Comparison of ENCODE assay signal across 28 mouse cellular contexts in genomic region chr4:106524131-106524530, GRCm38 (mm10). TPM values are rescaled to one million over a fixed set of nuclear protein-coding genes. Genes with fewer than 3 reads are reported as not detected.
DNase-seq lines count a peak whose midpoint lies in the region; ATAC-seq and TF ChIP-seq lines count a peak whose summit lies in the region.
"Had no signal": no experiment of that assay in that cellular context is flagged by ENCODE, and none has a peak within 500 bp of the region (broad histone marks: within the 10 kb centered on the region; RNA-seq: fewer than 3 reads in every experiment).

No protein-coding gene starts in this region.

- TF ChIP-seq CTCF in MEL (IDR thresholded peaks at IDR 0.05 in 2 of 3, conservative IDR thresholded peaks at IDR 0.05 in 1 of 3; ENCODE audit: control insufficient read depth in 1 of 3, insufficient read depth in 1 of 3, low read depth in 2 of 3, low read length in 3 of 3, poor library complexity in 1 of 3, severe bottlenecking in 1 of 3): no peak
- TF ChIP-seq CTCF in kidney, adult 2 months (conservative IDR thresholded peaks at IDR 0.05; ENCODE audit: insufficient read depth, insufficient read length, low read depth, low read length): no peak

- H3K4me2 ChIP-seq in hindbrain, embryonic 12.5 days (replicated peaks): no peak overlapping the region
- H3K4me2 ChIP-seq: embryonic facial prominence, embryonic 12.5 days; forebrain, embryonic 12.5 days had no signal

- no peaks in the 10 kb centered on the region for H3K79me2 ChIP-seq in MEL (ENCODE audit: control insufficient read depth, insufficient read depth, low read length, poor library complexity)

- H3K9me3 ChIP-seq in MEL (replicated peaks; ENCODE audit: insufficient read depth, low read length): no peaks in the 10 kb centered on the region
- H3K9me3 ChIP-seq in hindbrain, embryonic 12.5 days (replicated peaks): no peaks in the 10 kb centered on the region
- H3K9me3 ChIP-seq in limb, embryonic 10.5 days (replicated peaks): no peaks in the 10 kb centered on the region
- H3K9me3 ChIP-seq: embryonic facial prominence, embryonic 10.5 days; embryonic facial prominence, embryonic 12.5 days; forebrain, embryonic 12.5 days; G1E had no signal

- DNase-seq in A20 (ENCODE audit: low read depth, low spot score) (peak; percentile 69), MEL (ENCODE audit: low read depth, low spot score) (peak; percentile 38)
- no peak for DNase-seq in frontal cortex, postnatal 36 days (ENCODE audit: low spot score in 2 of 2)
- DNase-seq in kidney, adult 2 months: no peak
- no peak for DNase-seq in limb, embryonic 10.5 days (ENCODE audit: low spot score)
- DNase-seq: adrenal gland, adult 8-10 months; adrenal gland, postnatal 14 days; adrenal gland, postnatal 36 days; cerebellum, adult 11-12 months; cerebellum, adult 2 months; cerebellum, adult 9-10 months; cerebellum, postnatal 10 days; cerebellum, postnatal 36 days had no signal

- no peak overlapping the region for H3K27ac ChIP-seq in MEL (ENCODE audit: control insufficient read depth, low read depth, low read length)
- no peak overlapping the region for H3K27ac ChIP-seq in kidney, adult 2 months (ENCODE audit: insufficient read depth, low read depth, low read length)
- H3K27ac ChIP-seq in hindbrain, embryonic 12.5 days: no peak overlapping the region
- no peak overlapping the region for H3K27ac ChIP-seq in limb, embryonic 10.5 days
- H3K27ac ChIP-seq: embryonic facial prominence, embryonic 10.5 days; embryonic facial prominence, embryonic 12.5 days; forebrain, embryonic 12.5 days had no signal

- H3K27me3 ChIP-seq in MEL (ENCODE audit: control insufficient read depth in 1 of 2, insufficient read depth in 2 of 2, low read length in 2 of 2): no peaks in the 10 kb centered on the region
- H3K27me3 ChIP-seq in kidney, adult 2 months (replicated peaks; ENCODE audit: control insufficient read depth, insufficient read depth, low read length): no peaks in the 10 kb centered on the region
- no peaks in the 10 kb centered on the region for H3K27me3 ChIP-seq in hindbrain, embryonic 12.5 days
- no peaks in the 10 kb centered on the region for H3K27me3 ChIP-seq in limb, embryonic 10.5 days (ENCODE audit: low read depth, poor library complexity, severe bottlenecking)
- H3K27me3 ChIP-seq: CH12.LX; embryonic facial prominence, embryonic 12.5 days; forebrain, embryonic 12.5 days; Patski had no signal

- no peak overlapping the region for H3K9ac ChIP-seq in MEL (ENCODE audit: control insufficient read depth, low read depth, low read length, poor library complexity, severe bottlenecking)
- no peak overlapping the region for H3K9ac ChIP-seq in hindbrain, embryonic 12.5 days
- H3K9ac ChIP-seq: embryonic facial prominence, embryonic 12.5 days; forebrain, embryonic 12.5 days had no signal

- no peaks in the 10 kb centered on the region for H3K36me3 ChIP-seq in MEL (ENCODE audit: control insufficient read depth in 1 of 2, insufficient read depth in 2 of 2, low read length in 2 of 2)
- no peaks in the 10 kb centered on the region for H3K36me3 ChIP-seq in kidney, adult 2 months (ENCODE audit: control insufficient read depth, insufficient read depth, low read length)
- no peaks in the 10 kb centered on the region for H3K36me3 ChIP-seq in hindbrain, embryonic 12.5 days
- no peaks in the 10 kb centered on the region for H3K36me3 ChIP-seq in limb, embryonic 10.5 days
- H3K36me3 ChIP-seq: embryonic facial prominence, embryonic 10.5 days; embryonic facial prominence, embryonic 12.5 days; forebrain, embryonic 12.5 days; G1E had no signal

- TF ChIP-seq POLR2A in MEL (IDR thresholded peaks at IDR 0.05; ENCODE audit: control insufficient read depth in 1 of 2, insufficient read depth in 1 of 2, low read depth in 1 of 2, low read length in 2 of 2, poor library complexity in 1 of 2): no peak
- no peak for TF ChIP-seq POLR2A in kidney, adult 2 months (IDR thresholded peaks at IDR 0.05; ENCODE audit: low read depth, low read length)

- H3K4me1 ChIP-seq in MEL (ENCODE audit: control insufficient read depth in 1 of 2, insufficient read depth in 2 of 2, low read length in 2 of 2): peaks cover 0 to 6% of the 10 kb centered on the region in 2 experiments; a peak in 2 of 4 replicates
- no peaks in the 10 kb centered on the region; the same call in 1 of the 2 replicates for H3K4me1 ChIP-seq in kidney, adult 2 months (ENCODE audit: control insufficient read depth, insufficient read depth, low read length)
- no peaks in the 10 kb centered on the region for H3K4me1 ChIP-seq in hindbrain, embryonic 12.5 days
- H3K4me1 ChIP-seq in limb, embryonic 10.5 days: peaks cover under 1% of the 10 kb centered on the region; the same call in 1 of the 2 replicates
- H3K4me1 ChIP-seq: embryonic facial prominence, embryonic 12.5 days had no signal

- ATAC-seq in common myeloid progenitor, adult 5-6 weeks (replicated peaks; ENCODE audit: low read depth, poor library complexity, severe bottlenecking): peak; percentile 63
- 0 out of 2 replicates have a peak, but pooled peaks have one; percentile 39 for ATAC-seq in megakaryocyte progenitor cell, adult 5-6 weeks (replicated peaks; ENCODE audit: poor library complexity)
- ATAC-seq in hindbrain, embryonic 12.5 days (ENCODE audit: low FRiP score): no peak
- ATAC-seq: activated CD4-positive, CD25-positive, alpha-beta regulatory T cell, adult 4 months; CD4-positive, CD25-positive, alpha-beta regulatory T cell, adult 4 months; forebrain, embryonic 14.5 days; forebrain, embryonic 16.5 days; Patski had no signal

- H3K4me3 ChIP-seq in MEL (ENCODE audit: control insufficient read depth in 1 of 2, insufficient read depth in 1 of 2, low read depth in 2 of 2, low read length in 2 of 2): no peak overlapping the region
- no peak overlapping the region for H3K4me3 ChIP-seq in kidney, adult 2 months (ENCODE audit: insufficient read depth, low read depth, low read length)
- H3K4me3 ChIP-seq in hindbrain, embryonic 12.5 days: no peak overlapping the region
- no peak overlapping the region for H3K4me3 ChIP-seq in limb, embryonic 10.5 days
- H3K4me3 ChIP-seq: embryonic facial prominence, embryonic 10.5 days; embryonic facial prominence, embryonic 12.5 days; forebrain, embryonic 12.5 days had no signal

- 65% methylated on average over 2 of the region's 2 CpGs for WGBS in kidney, adult 2 months
- WGBS in hindbrain, embryonic 12.5 days: 71% methylated on average over 2 of the region's 2 CpGs
- WGBS in limb, embryonic 10.5 days: 76% methylated on average over 2 of the region's 2 CpGs

- TF ChIP-seq EP300 in MEL (IDR thresholded peaks at IDR 0.05; ENCODE audit: low read depth in 1 of 2, low read length in 2 of 2): 0 out of 4 replicates have a peak, but pooled peaks of 1 of the 2 experiments have one; percentile 9

- TF ChIP-seq RAD21 in MEL (IDR thresholded peaks at IDR 0.05; ENCODE audit: low read depth, low read length): no peak

TF ChIP-seq in MEL, 35 proteins besides CTCF, POLR2A, EP300 and RAD21:
- TF ChIP-seq MXI1 (IDR thresholded peaks at IDR 0.05; ENCODE audit: low read depth, low read length): no peak
- TF ChIP-seq ZKSCAN1 (IDR thresholded peaks at IDR 0.05; ENCODE audit: low read depth, low read length): no peak
- no peak for TF ChIP-seq MAZ (IDR thresholded peaks at IDR 0.05; ENCODE audit: low read depth, low read length)
- TF ChIP-seq SIN3A (IDR thresholded peaks at IDR 0.05; ENCODE audit: low read length): no peak
- no peak for TF ChIP-seq USF1 (IDR thresholded peaks at IDR 0.05; ENCODE audit: low read depth, low read length)
- no peak for TF ChIP-seq NELFE (IDR thresholded peaks at IDR 0.05; ENCODE audit: low read depth, low read length)
- no peak for TF ChIP-seq NRF1 (IDR thresholded peaks at IDR 0.05; ENCODE audit: insufficient read depth, low read depth, low read length, poor library complexity, severe bottlenecking)

RNA-seq across cellular contexts. Expression of gene Bsnd, which starts 32.0 kb away (rescaled TPM):
- 0.04 TPM in 1 of 2 replicates, not detected in the other for total RNA-seq in MEL (2012; rRNA removed)
- polyA plus RNA-seq in MEL (2012; ENCODE audit: insufficient read depth in 1 of 2, insufficient read length in 2 of 2, low read depth in 1 of 2, low replicate concordance in 2 of 2, missing spikeins in 1 of 2): not detected
- total RNA-seq in common myeloid progenitor, adult 5-6 weeks (2017): not detected in 2 replicates
- total RNA-seq in megakaryocyte progenitor cell, adult 5-6 weeks (2015): not detected in 2 replicates
- total RNA-seq in megakaryocyte progenitor cell, adult 5-6 weeks (2017): not detected in 2 replicates
- 73.6 and 78.1 TPM in 2 replicates for polyA plus RNA-seq in kidney, adult 2 months (2012; rRNA removed)
- polyA plus RNA-seq in hindbrain, embryonic 12.5 days (2016; fragmentation: Nextera tagmentation; extraction: Ambion mirVana): 0.08 TPM in 1 of 2 replicates, not detected in the other
- not detected in 2 replicates for polyA plus RNA-seq in limb, embryonic 10.5 days (2016; fragmentation: Nextera tagmentation; extraction: Ambion mirVana)
- total RNA-seq: adrenal gland, adult 18-20 months; adrenal gland, postnatal 14 days; adrenal gland, postnatal 36 days had no signal
- polyA plus RNA-seq: activated CD4-positive, CD25-positive, alpha-beta regulatory T cell, adult 4 months; CD4-positive, CD25-positive, alpha-beta regulatory T cell, adult 4 months; cortical plate, adult 2 months; embryonic facial prominence, embryonic 10.5 days; embryonic facial prominence, embryonic 12.5 days; forebrain, embryonic 12.5 days; forebrain, embryonic 14.5 days; forebrain, embryonic 16.5 days; G1E had no signal

RNA-seq across cellular contexts. Expression of gene Dhcr24, which starts 36.7 kb away (rescaled TPM):
- 37.6 and 39.2 TPM in 2 replicates for total RNA-seq in MEL (2012; rRNA removed)
- polyA plus RNA-seq in MEL (2012; ENCODE audit: insufficient read depth in 1 of 2, insufficient read length in 2 of 2, low read depth in 1 of 2, low replicate concordance in 2 of 2, missing spikeins in 1 of 2): 10 to 100 TPM in 1 of 2 experiments, not detected in 1; 63.0 TPM
- 12.6 and 15.8 TPM in 2 replicates for total RNA-seq in common myeloid progenitor, adult 5-6 weeks (2017)
- 15.9 and 17.4 TPM in 2 replicates for total RNA-seq in megakaryocyte progenitor cell, adult 5-6 weeks (2015)
- total RNA-seq in megakaryocyte progenitor cell, adult 5-6 weeks (2017): 9.8 and 11.0 TPM in 2 replicates
- polyA plus RNA-seq in kidney, adult 2 months (2012; rRNA removed): 242 and 276 TPM in 2 replicates
- polyA plus RNA-seq in hindbrain, embryonic 12.5 days (2016; fragmentation: Nextera tagmentation; extraction: Ambion mirVana): 6.9 and 7.3 TPM in 2 replicates
- polyA plus RNA-seq in limb, embryonic 10.5 days (2016; fragmentation: Nextera tagmentation; extraction: Ambion mirVana): 9.8 and 10.1 TPM in 2 replicates

Comparison
In these comparisons a context has a peak if more than half of its experiments do, and no peak if none do; other contexts are left out.
1. DNase-seq: peak in A20 (single experiment) and MEL (single experiment); none in frontal cortex, postnatal 36 days (0 of 2), kidney, adult 2 months (single experiment) and limb, embryonic 10.5 days (single experiment).
2. RNA of gene Bsnd, which starts 32.0 kb away (polyA plus RNA-seq): 73.6 to 78.1 TPM in kidney, adult 2 months; 0.08 TPM in hindbrain, embryonic 12.5 days, not detected in MEL and not detected in limb, embryonic 10.5 days; every median in the first group is over 10 times any median in the second.